Mouse (Mus musculus): ENCODE data around the gene Asb4.

Gene Asb4

GRCm38 (mm10) chr6:5394971-5395370 lies 11.8 kb downstream of the Asb4 start:
- DNase-seq (ENCODE audit: low read depth), result no peak

- DNase-seq (ENCODE audit: low read depth), result no peak
Measured at GRCm38 (mm10) chr6:5396797-5397196, 13.6 kb downstream of the Asb4 start.

GRCm38 (mm10) chr6:5401394-5401793 lies 18.2 kb downstream of the Asb4 start:
- peak; percentile 49 for DNase-seq (ENCODE audit: low read depth)

GRCm38 (mm10) chr6:5403095-5403815 lies 20.1 kb downstream of the Asb4 start:
- no peak for DNase-seq (ENCODE audit: low read depth)

- no peak for DNase-seq (ENCODE audit: low read depth)
Measured at GRCm38 (mm10) chr6:5404016-5404415, 20.8 kb downstream of the Asb4 start.

GRCm38 (mm10) chr6:5408451-5409177 lies 25.4 kb downstream of the Asb4 start:
- DNase-seq (ENCODE audit: low read depth), result no peak

- no peak for DNase-seq (ENCODE audit: low read depth)
Measured at GRCm38 (mm10) chr6:5409676-5410075, 26.5 kb downstream of the Asb4 start.

GRCm38 (mm10) chr6:5410697-5411391 lies 27.7 kb downstream of the Asb4 start:
- DNase-seq (ENCODE audit: low read depth), result peak; percentile 52

- DNase-seq (ENCODE audit: low read depth), result no peak
Measured at GRCm38 (mm10) chr6:5413282-5413681, 30.1 kb downstream of the Asb4 start.

- no peak for DNase-seq (ENCODE audit: low read depth)
Measured at GRCm38 (mm10) chr6:5421442-5421841, 38.3 kb downstream of the Asb4 start.

GRCm38 (mm10) chr6:5422386-5422785 lies 39.2 kb downstream of the Asb4 start:
- no peak for DNase-seq (ENCODE audit: low read depth)

- DNase-seq (ENCODE audit: low read depth), result no peak
Measured at GRCm38 (mm10) chr6:5423594-5423993, 40.4 kb downstream of the Asb4 start.

- DNase-seq (ENCODE audit: low read depth), result no peak
Measured at GRCm38 (mm10) chr6:5427033-5427432, 43.8 kb downstream of the Asb4 start.

GRCm38 (mm10) chr6:5429562-5429961 lies 46.4 kb downstream of the Asb4 start:
- DNase-seq (ENCODE audit: low read depth), result no peak

GRCm38 (mm10) chr6:5429982-5430550 lies 46.9 kb downstream of the Asb4 start:
- no peak for DNase-seq (ENCODE audit: low read depth)

- no peak for DNase-seq (ENCODE audit: low read depth)
Measured at GRCm38 (mm10) chr6:5433887-5434286, 50.7 kb downstream of the Asb4 start.

- no peak for DNase-seq (ENCODE audit: low read depth)
Measured at GRCm38 (mm10) chr6:5437757-5438156, 54.6 kb downstream of the Asb4 start.

- no peak for DNase-seq (ENCODE audit: low read depth)
Measured at GRCm38 (mm10) chr6:5441221-5441620, 58.0 kb downstream of the Asb4 start.

GRCm38 (mm10) chr6:5442316-5443085 lies 59.3 kb downstream of the Asb4 start:
- DNase-seq (ENCODE audit: low read depth), result no peak

- DNase-seq (ENCODE audit: low read depth), result no peak
Measured at GRCm38 (mm10) chr6:5443104-5443863, 60.1 kb downstream of the Asb4 start.

GRCm38 (mm10) chr6:5444331-5444898 lies 61.2 kb downstream of the Asb4 start:
- no peak for DNase-seq (ENCODE audit: low read depth)
